Mouse (Mus musculus): ENCODE results near the gene Spred3.

Gene Spred3

GRCm38 (mm10) chr7:29124970-29125369, 45.2 kb downstream of the Spred3 start, which contains the start of gene Ryr1:
Gene Ryr1, minus strand, starts transcription at chr7:29125179.
- peak; percentile 57 to 76 for DNase-seq

- DNase-seq, result no peak
These were observed 46.5 kb downstream of the Spred3 start for GRCm38 (mm10) chr7:29123531-29124358.

GRCm38 (mm10) chr7:29122821-29123220, 47.4 kb downstream of the Spred3 start:
- no peak for DNase-seq

- no peak for DNase-seq
These were observed 50.7 kb downstream of the Spred3 start for GRCm38 (mm10) chr7:29119526-29119925.

- DNase-seq, result no peak
These were observed 51.9 kb downstream of the Spred3 start for GRCm38 (mm10) chr7:29118142-29118851.

GRCm38 (mm10) chr7:29108992-29109955, 60.9 kb downstream of the Spred3 start:
- peak; percentile 51 to 69 for DNase-seq

Data from kidney, postnatal 25 days (tissue).